Mouse (Mus musculus) MEL (cell line): ENCODE data around the gene Hs1bp3. TPM values are rescaled to one million over a fixed set of nuclear protein-coding genes. Genes with fewer than 3 reads are reported as not detected.

Source experiments
- DNase-seq: peaks from one replicate; pipeline ENCODE4 v3.0.0; 2011; ENCODE audit warnings: low read depth, low spot score
- H3K27ac ChIP-seq: 2 replicates; pipeline ENCODE4 v1.5.1; 2012; ENCODE audit warnings: low read depth, mild to moderate bottlenecking, control low read depth, low read length, moderate library complexity; ENCODE audit not compliant: control insufficient read depth
- H3K27me3 ChIP-seq, 2 experiments: fragments of 150-350 bp in 1 of 2; sonication (generic) in 1 of 2; 2 replicates each; pipeline ENCODE4 v1.6.1; 2012; ENCODE audit warnings: low read length in 2 of 2, mild to moderate bottlenecking in 2 of 2, improper control_type of control experiment in 1 of 2, moderate library complexity in 1 of 2; ENCODE audit not compliant: insufficient read depth in 2 of 2, control insufficient read depth in 1 of 2
- H3K36me3 ChIP-seq, 2 experiments: 2 replicates each; pipeline ENCODE4 v1.6.1; 2012 to 2014; ENCODE audit warnings: low read length in 2 of 2, improper control_type of control experiment in 1 of 2, inconsistent platforms in 1 of 2, mild to moderate bottlenecking in 1 of 2; ENCODE audit not compliant: insufficient read depth in 2 of 2, control insufficient read depth in 1 of 2
- H3K4me1 ChIP-seq, 2 experiments: fragments of 150-350 bp in 1 of 2; sonication (generic) in 1 of 2; 2 replicates each; pipeline ENCODE4 v1.6.1; 2012; ENCODE audit warnings: low read length in 2 of 2, improper control_type of control experiment in 1 of 2, mild to moderate bottlenecking in 1 of 2; ENCODE audit not compliant: insufficient read depth in 2 of 2, control insufficient read depth in 1 of 2
- H3K4me3 ChIP-seq, 2 experiments: fragments of 150-350 bp in 1 of 2; sonication (generic) in 1 of 2; 2 replicates each; pipeline ENCODE4 v1.5.1; 2012; ENCODE audit warnings: low read depth in 2 of 2, low read length in 2 of 2, mild to moderate bottlenecking in 2 of 2, moderate library complexity in 2 of 2, control low read depth in 1 of 2, improper control_type of control experiment in 1 of 2; ENCODE audit not compliant: control insufficient read depth in 1 of 2, insufficient read depth in 1 of 2
- H3K79me2 ChIP-seq: 2 replicates; pipeline ENCODE4 v1.6.1; 2012; ENCODE audit warnings: mild to moderate bottlenecking, low read length, moderate library complexity; ENCODE audit not compliant: control insufficient read depth, poor library complexity, insufficient read depth
- H3K9ac ChIP-seq: 2 replicates; pipeline ENCODE4 v1.6.1; 2012; ENCODE audit warnings: low read depth, mild to moderate bottlenecking, control low read depth, low read length, moderate library complexity; ENCODE audit not compliant: control insufficient read depth, poor library complexity, severe bottlenecking
- H3K9me3 ChIP-seq: fragments of 150-350 bp; sonication (generic); replicated peaks from 2 replicates; pipeline ENCODE4 v1.6.1; 2012; ENCODE audit warnings: mild to moderate bottlenecking, low read length, improper control_type of control experiment, moderate library complexity; ENCODE audit not compliant: insufficient read depth
- CTCF ChIP-seq, 3 experiments: IDR thresholded peaks in 2 of 3; conservative IDR thresholded peaks in 1 of 3; 2 replicates each; pipeline ENCODE4 v1.5.1; 2011 to 2012; ENCODE audit warnings: low read length in 3 of 3, low read depth in 2 of 3, mild to moderate bottlenecking in 2 of 3, improper control_type of control experiment in 1 of 3, inconsistent platforms in 1 of 3, mixed read lengths in 1 of 3, moderate library complexity in 1 of 3; ENCODE audit not compliant: control insufficient read depth in 1 of 3, insufficient read depth in 1 of 3, poor library complexity in 1 of 3, severe bottlenecking in 1 of 3
- ELF1 ChIP-seq: IDR thresholded peaks from 2 replicates; pipeline ENCODE4 v1.6.1; 2014; ENCODE audit warnings: low read depth, mild to moderate bottlenecking, inconsistent platforms, low read length, improper control_type of control experiment, moderate library complexity
- GATA1 ChIP-seq: IDR thresholded peaks from 2 replicates; pipeline ENCODE4 v1.6.1; 2011; ENCODE audit warnings: low read depth, low read length, improper control_type of control experiment
- JUND ChIP-seq: IDR thresholded peaks from 2 replicates; pipeline ENCODE4 v1.6.1; 2011; ENCODE audit warnings: low read depth, mild to moderate bottlenecking, improper control_type of control experiment, low read length
- KAT2A ChIP-seq: conservative IDR thresholded peaks from 2 replicates; pipeline ENCODE4 v1.6.1; 2012; ENCODE audit warnings: low read depth, low read length, improper control_type of control experiment, inconsistent platforms
- MAX ChIP-seq: IDR thresholded peaks from 2 replicates; pipeline ENCODE4 v1.6.1; 2011; ENCODE audit warnings: low read length, improper control_type of control experiment
- MXI1 ChIP-seq: IDR thresholded peaks from 2 replicates; pipeline ENCODE4 v1.6.1; 2011; ENCODE audit warnings: mild to moderate bottlenecking, low read depth, low read length, improper control_type of control experiment
- MYC ChIP-seq: IDR thresholded peaks from 2 replicates; pipeline ENCODE4 v1.6.1; 2011; ENCODE audit warnings: low read depth, mild to moderate bottlenecking, low read length, improper control_type of control experiment, moderate library complexity
- NELFE ChIP-seq: IDR thresholded peaks from 2 replicates; pipeline ENCODE4 v1.6.1; 2011; ENCODE audit warnings: low read depth, low read length, improper control_type of control experiment
- NRF1 ChIP-seq: IDR thresholded peaks from 2 replicates; pipeline ENCODE4 v1.6.1; 2014; ENCODE audit warnings: low read depth, mild to moderate bottlenecking, inconsistent platforms, low read length, improper control_type of control experiment, moderate library complexity; ENCODE audit not compliant: poor library complexity, insufficient read depth, severe bottlenecking
- RCOR1 ChIP-seq: IDR thresholded peaks from 2 replicates; pipeline ENCODE4 v1.6.1; 2012; ENCODE audit warnings: low read depth, mild to moderate bottlenecking, inconsistent platforms, low read length, improper control_type of control experiment
- SIN3A ChIP-seq: IDR thresholded peaks from 2 replicates; pipeline ENCODE4 v1.6.1; 2012; ENCODE audit warnings: low read length, improper control_type of control experiment, inconsistent platforms
- SMC3 ChIP-seq: IDR thresholded peaks from 2 replicates; pipeline ENCODE4 v1.6.1; 2011; ENCODE audit warnings: low read depth, low read length, improper control_type of control experiment
- TBP ChIP-seq: IDR thresholded peaks from 2 replicates; pipeline ENCODE4 v1.8.0; 2011; ENCODE audit warnings: low read depth, low read length, improper control_type of control experiment
- TCF12 ChIP-seq: IDR thresholded peaks from 2 replicates; pipeline ENCODE4 v1.6.1; 2014; ENCODE audit warnings: low read depth, mild to moderate bottlenecking, inconsistent platforms, low read length, improper control_type of control experiment, moderate library complexity
- UBTF ChIP-seq: IDR thresholded peaks from 2 replicates; pipeline ENCODE4 v1.6.1; 2012; ENCODE audit warnings: low read depth, mild to moderate bottlenecking, inconsistent platforms, low read length, improper control_type of control experiment, moderate library complexity, borderline replicate concordance; ENCODE audit not compliant: insufficient read depth
- USF2 ChIP-seq, 2 experiments: IDR thresholded peaks; 2 replicates each; pipeline ENCODE4 v1.6.1; 2011 to 2012; ENCODE audit warnings: improper control_type of control experiment in 2 of 2, low read length in 2 of 2, borderline replicate concordance in 1 of 2, inconsistent platforms in 1 of 2, low read depth in 1 of 2, mild to moderate bottlenecking in 1 of 2; ENCODE audit not compliant: insufficient read depth in 1 of 2
- ZKSCAN1 ChIP-seq: IDR thresholded peaks from 2 replicates; pipeline ENCODE4 v1.6.1; 2012; ENCODE audit warnings: low read depth, mild to moderate bottlenecking, inconsistent platforms, low read length, improper control_type of control experiment, moderate library complexity
- ZNF384 ChIP-seq: IDR thresholded peaks from 2 replicates; pipeline ENCODE4 v1.6.1; 2012; ENCODE audit warnings: low read depth, mild to moderate bottlenecking, inconsistent platforms, low read length, improper control_type of control experiment
- polyA plus RNA-seq, 2 experiments: library from polyadenylated mRNA; stranded (reverse) in 1 of 2; unstranded in 1 of 2; fragments of >175 nt in 1 of 2; fragments of >200 nt in 1 of 2; gene quantifications; 2 replicates each; pipeline versions ENCODE4 v1.2.1 to v1.2.4; 2012; ENCODE audit warnings: low replicate concordance in 2 of 2, low read depth in 1 of 2; ENCODE audit not compliant: insufficient read length in 2 of 2, insufficient read depth in 1 of 2, missing spikeins in 1 of 2
- total RNA-seq: library from RNA; depleted of rRNA; stranded (reverse); fragments of 300-350 nt; gene quantifications from 2 replicates; pipeline ENCODE4 v1.2.3, GENCODE M21; 2012

Gene Hs1bp3
- total and polyA plus RNA-seq, 3 experiments = 4.7 to 17.4 TPM; not detected in 1

DNA sequence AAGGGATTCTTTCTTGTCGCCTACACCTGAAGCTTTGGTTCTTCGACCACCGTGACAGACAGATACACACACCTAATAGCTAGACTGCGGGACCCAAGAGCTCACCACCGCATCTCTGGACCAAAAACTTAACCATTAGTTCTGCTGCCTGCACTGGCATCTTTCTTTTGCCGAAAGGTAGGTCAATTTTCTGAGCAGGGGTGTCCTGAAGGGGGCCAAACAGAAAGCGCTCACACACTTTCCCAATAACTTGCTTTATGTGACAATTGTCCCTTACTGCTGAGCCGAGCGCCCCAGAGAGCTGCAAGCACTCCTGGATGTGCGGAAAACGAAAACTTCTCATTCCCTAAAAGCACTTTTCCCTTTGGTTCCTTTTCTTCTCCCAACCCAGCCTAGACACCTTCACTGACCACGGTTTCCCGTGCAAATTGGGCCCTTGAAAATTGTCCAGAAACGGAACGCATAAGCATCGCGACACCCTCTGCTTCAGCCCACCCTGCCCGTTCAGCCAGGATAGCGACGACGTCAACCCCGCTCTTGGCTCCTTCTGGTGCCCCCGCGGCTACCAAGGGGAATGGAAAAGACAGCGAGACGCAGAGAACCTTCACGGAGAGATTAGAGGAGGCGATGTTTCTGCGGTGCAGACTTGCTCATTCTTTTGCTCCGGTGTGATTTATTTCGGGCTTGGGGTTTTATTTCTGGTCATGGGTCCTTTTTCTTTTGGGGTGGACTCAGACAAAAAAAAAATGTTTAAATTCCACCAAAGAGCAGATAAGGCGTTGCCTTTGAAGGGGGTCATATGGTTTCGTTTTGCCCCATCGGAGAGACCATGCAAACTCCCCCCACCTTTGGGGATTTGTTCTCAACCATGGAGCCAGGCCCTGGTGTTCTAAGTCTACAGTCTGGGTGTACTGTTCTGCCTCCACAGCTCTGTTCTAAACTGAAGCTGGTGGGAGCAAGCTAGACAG lies 13.8 kb upstream of the Hs1bp3 start:
- H3K27me3 ChIP-seq = no peaks in the 10 kb centered on the region
- TF ChIP-seq NRF1 = no peak
- no peak for TF ChIP-seq MXI1
- TF ChIP-seq JUND = no peak
- no peak for TF ChIP-seq UBTF
- TF ChIP-seq GATA1 = no peak
- no peak for TF ChIP-seq TCF12
- no peak for TF ChIP-seq USF2 (IDR thresholded peaks at IDR 0.05; ENCODE audit: borderline replicate concordance in 1 of 2, insufficient read depth in 1 of 2, low read depth in 1 of 2, low read length in 2 of 2)
- TF ChIP-seq ELF1 = no peak
- H3K36me3 ChIP-seq = no peaks in the 10 kb centered on the region
- H3K79me2 ChIP-seq = no peaks in the 10 kb centered on the region
- no peak overlapping the region for H3K9ac ChIP-seq
- H3K9me3 ChIP-seq = no peaks in the 10 kb centered on the region
- no peak overlapping the region for H3K27ac ChIP-seq
- no peak overlapping the region for H3K4me3 ChIP-seq
- no peak for DNase-seq
- H3K4me1 ChIP-seq = peaks cover 0 to 6% of the 10 kb centered on the region in 2 experiments; a peak in 2 of 4 replicates

DNA sequence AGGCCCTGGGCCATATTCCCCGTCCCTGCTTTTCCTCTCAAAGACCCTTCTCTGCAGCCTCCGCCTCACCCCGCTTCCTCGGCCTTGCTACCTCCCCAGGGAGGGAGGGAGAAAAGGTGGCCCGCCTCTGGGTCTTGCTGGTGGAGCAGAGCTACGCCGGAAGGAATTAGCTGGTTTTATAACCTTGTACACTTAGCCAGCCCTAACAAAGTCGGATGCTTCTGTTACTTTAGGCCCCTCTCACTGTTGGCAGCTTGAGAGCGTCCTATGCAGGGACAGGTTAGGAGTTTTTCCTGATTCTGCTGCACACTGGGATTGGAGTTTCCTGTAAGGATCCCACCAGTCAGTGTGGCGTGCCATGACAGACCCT lies 13.1 kb upstream of the Hs1bp3 start:
- peaks cover 0 to 4% of the 10 kb centered on the region in 2 experiments; a peak in 2 of 4 replicates for H3K4me1 ChIP-seq

DNA sequence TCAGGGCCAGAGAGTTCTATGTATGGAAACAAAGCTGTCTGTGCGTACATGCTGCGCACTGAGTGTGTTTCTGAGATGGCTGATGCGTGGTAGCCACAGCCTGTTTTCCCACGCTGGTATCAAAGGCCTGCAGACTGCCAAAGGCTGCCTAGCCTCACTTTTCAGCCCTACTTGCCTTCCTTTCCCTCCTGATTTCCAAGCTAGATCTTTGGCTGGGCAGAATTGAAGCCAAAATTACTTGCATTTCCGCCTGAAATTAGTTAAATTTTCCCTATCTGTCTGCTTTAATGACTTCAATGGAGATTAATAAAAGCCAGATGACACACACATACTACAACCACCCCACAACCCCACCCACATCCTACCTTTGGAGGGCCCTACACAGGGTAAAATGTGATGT lies 12.7 kb upstream of the Hs1bp3 start:
- Histone ChIP-seq H3K36me3 (no peaks in the 10 kb centered on the region), H3K9me3 (no peaks in the 10 kb centered on the region), H3K27me3 (no peaks in the 10 kb centered on the region), H3K9ac (no peak overlapping the region), H3K4me3 (no peak overlapping the region), H3K27ac (no peak overlapping the region), H3K79me2 (no peaks in the 10 kb centered on the region), H3K4me1 (peaks cover 0 to under 1% of the 10 kb centered on the region in 2 experiments; a peak in 1 of 4 replicates)
- DNase-seq = no peak
- TF ChIP-seq USF2 (IDR thresholded peaks at IDR 0.05; ENCODE audit: borderline replicate concordance in 1 of 2, insufficient read depth in 1 of 2, low read depth in 1 of 2, low read length in 2 of 2) (no peak), TBP (no peak), KAT2A (no peak), NELFE (no peak), CTCF (IDR thresholded peaks at IDR 0.05 in 2 of 3, conservative IDR thresholded peaks at IDR 0.05 in 1 of 3; ENCODE audit: control insufficient read depth in 1 of 3, insufficient read depth in 1 of 3, low read depth in 2 of 3, low read length in 3 of 3, poor library complexity in 1 of 3, severe bottlenecking in 1 of 3) (no peak), ELF1 (no peak), MAX (no peak), GATA1 (no peak)

More for the DNA sequence above, 13.1 kb upstream of the Hs1bp3 start:
- Histone ChIP-seq H3K9me3 (no peaks in the 10 kb centered on the region), H3K27me3 (no peaks in the 10 kb centered on the region), H3K79me2 (no peaks in the 10 kb centered on the region), H3K9ac (no peak overlapping the region), H3K4me3 (no peak overlapping the region), H3K36me3 (no peaks in the 10 kb centered on the region), H3K27ac (no peak overlapping the region)
- no peak for DNase-seq
- TF ChIP-seq SMC3 (no peak), KAT2A (no peak), RCOR1 (no peak), NRF1 (no peak), USF2 (IDR thresholded peaks at IDR 0.05; ENCODE audit: borderline replicate concordance in 1 of 2, insufficient read depth in 1 of 2, low read depth in 1 of 2, low read length in 2 of 2) (no peak), ZKSCAN1 (no peak), SIN3A (no peak), MYC (no peak), ZNF384 (no peak)
